Mouse (Mus musculus): Measurements from ENCODE around the gene Tmem266.

GRCm38 (mm10) chr9:55348664-55349063 lies 22.0 kb downstream of the Tmem266 start:
- TF ChIP-seq CTCF (IDR thresholded peaks at IDR 0.05; ENCODE audit: extremely low read depth, insufficient read length, insufficient replicate concordance, low read depth, low read length) (no peak), POLR2A (IDR thresholded peaks at IDR 0.05; ENCODE audit: low read depth, low read length) (no peak)
